Comparison of ENCODE assay signal across 9 mouse cellular contexts in the genomic region with DNA sequence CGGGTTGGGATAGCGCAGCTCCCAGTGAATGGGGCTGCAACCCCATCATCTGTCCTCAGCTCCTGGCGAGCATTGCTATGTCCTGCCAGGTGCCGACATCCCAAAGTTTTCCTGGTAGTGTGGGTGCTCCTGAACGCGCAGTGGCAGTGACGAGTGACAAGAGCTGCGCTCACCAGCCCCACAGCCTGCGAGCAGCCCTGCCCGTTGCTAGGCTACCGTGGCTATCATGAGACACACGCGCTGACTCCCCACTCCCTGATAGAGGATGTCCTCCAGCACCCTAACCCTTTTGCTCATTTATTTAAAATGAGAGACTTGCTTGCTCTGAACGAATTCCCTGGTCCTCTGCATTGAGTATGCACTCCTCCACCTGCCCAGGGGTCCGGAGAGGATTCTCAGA. TPM values are rescaled to one million over a fixed set of nuclear protein-coding genes. Genes with fewer than 3 reads are reported as not detected.
DNase-seq lines count a peak whose midpoint lies in the region; ATAC-seq and TF ChIP-seq lines count a peak whose summit lies in the region.
"Had no signal": no experiment of that assay in that cellular context is flagged by ENCODE, and none has a peak within 500 bp of the region (broad histone marks: within the 10 kb centered on the region; RNA-seq: fewer than 3 reads in every experiment).

No protein-coding gene starts in this region.

- H3K27ac ChIP-seq in heart, postnatal 0 days (ENCODE audit: low read depth) = no peak overlapping the region
- H3K27ac ChIP-seq in forebrain, embryonic 14.5 days (ENCODE audit: low read depth, low read length) = no peak overlapping the region
- H3K27ac ChIP-seq in midbrain, embryonic 13.5 days = no peak overlapping the region

- TF ChIP-seq EP300 in heart, postnatal 0 days (IDR thresholded peaks at IDR 0.05; ENCODE audit: low read depth) = no peak

- ATAC-seq in heart, postnatal 0 days (ENCODE audit: insufficient read depth, low read depth) = peak; percentile 55; the same call in 1 of the 2 replicates
- peak; percentile 86 for ATAC-seq in forebrain, embryonic 14.5 days
- peak; percentile 91 for ATAC-seq in midbrain, embryonic 13.5 days
- ATAC-seq in monocyte, adult 5-6 weeks (replicated peaks; ENCODE audit: insufficient number of reproducible peaks, low FRiP score, low TSS enrichment, poor library complexity, severe bottlenecking) = no peak

- TF ChIP-seq POLR2A in brain, embryonic 14.5 days (IDR thresholded peaks at IDR 0.05; ENCODE audit: borderline replicate concordance, extremely low read depth, insufficient read depth, insufficient read length, poor library complexity, severe bottlenecking) = no peak

- WGBS in heart, postnatal 0 days = 17% methylated on average over 15 of the region's 15 CpGs
- WGBS in forebrain, embryonic 14.5 days = 16% methylated on average over 15 of the region's 15 CpGs
- 9% methylated on average over 15 of the region's 15 CpGs for WGBS in midbrain, embryonic 13.5 days

- H3K4me2 ChIP-seq in heart, postnatal 0 days (ENCODE audit: low read depth, low read length) = no peak overlapping the region
- peak overlapping the region; percentile 33; the same call in 1 of the 2 replicates for H3K4me2 ChIP-seq in forebrain, embryonic 14.5 days (ENCODE audit: low read length)
- H3K4me2 ChIP-seq in midbrain, embryonic 13.5 days (replicated peaks) = peak overlapping the region; percentile 47

- H3K4me3 ChIP-seq in heart, postnatal 0 days (ENCODE audit: low read depth, low read length) = no peak overlapping the region
- no peak overlapping the region for H3K4me3 ChIP-seq in forebrain, embryonic 14.5 days (ENCODE audit: low read depth, low read length)
- peak overlapping the region; percentile 23 for H3K4me3 ChIP-seq in midbrain, embryonic 13.5 days (replicated peaks)

- no peak for TF ChIP-seq CTCF in heart, postnatal 0 days (IDR thresholded peaks at IDR 0.05; ENCODE audit: low read depth)
- TF ChIP-seq CTCF in brain, embryonic 14.5 days (IDR thresholded peaks at IDR 0.05; ENCODE audit: borderline replicate concordance, extremely low read depth, insufficient read depth, insufficient read length) = no peak

- H3K9ac ChIP-seq in heart, postnatal 0 days (replicated peaks; ENCODE audit: low read depth, low read length) = no peak overlapping the region
- no peak overlapping the region for H3K9ac ChIP-seq in forebrain, embryonic 14.5 days (ENCODE audit: low read length)
- H3K9ac ChIP-seq in midbrain, embryonic 13.5 days (replicated peaks) = no peak overlapping the region

- H3K4me1 ChIP-seq in heart, postnatal 0 days (ENCODE audit: control insufficient read depth, insufficient read depth) = no peaks in the 10 kb centered on the region
- H3K4me1 ChIP-seq in forebrain, embryonic 14.5 days (ENCODE audit: control insufficient read depth, insufficient read depth, low read length) = peaks cover 5% of the 10 kb centered on the region
- peaks cover 43% of the 10 kb centered on the region for H3K4me1 ChIP-seq in midbrain, embryonic 13.5 days (replicated peaks)

- no peaks in the 10 kb centered on the region for H3K36me3 ChIP-seq in heart, postnatal 0 days (replicated peaks; ENCODE audit: control insufficient read depth, insufficient read depth, low read length)
- H3K36me3 ChIP-seq in forebrain, embryonic 14.5 days (ENCODE audit: control insufficient read depth, insufficient read depth, low read length) = no peaks in the 10 kb centered on the region
- no peaks in the 10 kb centered on the region for H3K36me3 ChIP-seq in midbrain, embryonic 13.5 days

- H3K27me3 ChIP-seq in heart, postnatal 0 days (ENCODE audit: control insufficient read depth, insufficient read depth, low read length) = 0 out of 2 replicates have a peak, but pooled peaks cover 4% of the 10 kb centered on the region
- no peaks in the 10 kb centered on the region for H3K27me3 ChIP-seq in forebrain, embryonic 14.5 days (replicated peaks; ENCODE audit: control insufficient read depth, insufficient read depth, low read length)
- peaks cover 33% of the 10 kb centered on the region for H3K27me3 ChIP-seq in midbrain, embryonic 13.5 days

- no peaks in the 10 kb centered on the region for H3K9me3 ChIP-seq in heart, postnatal 0 days (replicated peaks; ENCODE audit: control insufficient read depth, low read length)
- H3K9me3 ChIP-seq in forebrain, embryonic 14.5 days (replicated peaks; ENCODE audit: control insufficient read depth, low read length) = no peaks in the 10 kb centered on the region
- H3K9me3 ChIP-seq in midbrain, embryonic 13.5 days = no peaks in the 10 kb centered on the region

- peak; percentile 55 for DNase-seq in heart, postnatal 0 days (ENCODE audit: low spot score)
- no peak for DNase-seq in heart, adult 18-20 months
- DNase-seq in brain, embryonic 14.5 days (ENCODE audit: low read depth) = peak; percentile 75
- peak; percentile 51 for DNase-seq in forebrain, embryonic 14.5 days (ENCODE audit: low spot score)
- no peak for DNase-seq in adrenal gland, adult 8-10 months
- DNase-seq in cerebellum, adult 11-12 months = no peak
- DNase-seq: lung, postnatal 14 days had no signal

RNA-seq across cellular contexts. Expression of a gene that starts 10.7 kb away (rescaled TPM):
- 70.2 and 89.1 TPM in 2 replicates for total RNA-seq in heart, postnatal 0 days (2014; rRNA removed; ENCODE audit: low replicate concordance)
- polyA plus RNA-seq in heart, postnatal 0 days (2015; fragmentation: Nextera tagmentation; extraction: Ambion mirVana) = 10.4 and 11.7 TPM in 2 replicates
- total RNA-seq in heart, adult 18-20 months (2021) = 10 to 100 TPM; 57.6 to 60.4 TPM
- 17.5 and 23.6 TPM in 2 replicates for polyA plus RNA-seq in brain, embryonic 14.5 days (2012; rRNA removed)
- 9.9 and 10.9 TPM in 2 replicates for polyA plus RNA-seq in forebrain, embryonic 14.5 days (2014; fragmentation: Nextera tagmentation; extraction: Ambion mirVana)
- 9.8 and 9.9 TPM in 2 replicates for polyA plus RNA-seq in midbrain, embryonic 13.5 days (2015; fragmentation: Nextera tagmentation; extraction: Ambion mirVana)
- 10 to 100 TPM; 26.5 to 48.4 (median 40.6) TPM for total RNA-seq in adrenal gland, adult 8-10 months (2022)
- not detected in 3 replicates for total RNA-seq in monocyte, adult 5-6 weeks (2017)

Comparison
In these comparisons a context has a peak if more than half of its experiments do, and no peak if none do; other contexts are left out.
1. DNase-seq: peak in heart, postnatal 0 days (single experiment), brain, embryonic 14.5 days (single experiment) and forebrain, embryonic 14.5 days (single experiment); none in heart, adult 18-20 months (0 of 2), adrenal gland, adult 8-10 months (single experiment) and cerebellum, adult 11-12 months (single experiment).
2. RNA of a gene that starts 10.7 kb away (total RNA-seq): 70.2 to 89.1 TPM in heart, postnatal 0 days, 57.6 to 60.4 TPM in heart, adult 18-20 months and 26.5 to 48.4 TPM in adrenal gland, adult 8-10 months; not detected in monocyte, adult 5-6 weeks; every median in the first group is over 10 times any median in the second.